Mouse (Mus musculus) thymus, adult 2 months (tissue): ENCODE data around the gene Tst. TPM values are rescaled to one million over a fixed set of nuclear protein-coding genes. Genes with fewer than 3 reads are reported as not detected.

Experiments used
- DNase-seq: peaks from one replicate; pipeline ENCODE4 v3.0.0; 2021
- H3K27ac ChIP-seq: fragments of 200-500 bp; 2 replicates; pipeline ENCODE4 v1.5.1; 2012; ENCODE audit warnings: low read length, control low read depth; ENCODE audit not compliant: control insufficient read depth, insufficient read depth
- H3K27me3 ChIP-seq: fragments of 200-500 bp; 2 replicates; pipeline ENCODE4 v1.6.1; 2012; ENCODE audit warnings: mild to moderate bottlenecking, low read length, moderate library complexity, mixed read lengths; ENCODE audit not compliant: control insufficient read depth, insufficient read depth
- H3K36me3 ChIP-seq: fragments of 200-500 bp; 2 replicates; pipeline ENCODE4 v1.6.1; 2012; ENCODE audit warnings: mild to moderate bottlenecking, low read length, moderate library complexity; ENCODE audit not compliant: control insufficient read depth, insufficient read depth
- H3K4me1 ChIP-seq: fragments of 200-500 bp; replicated peaks from 2 replicates; pipeline ENCODE4 v1.6.1; 2012; ENCODE audit warnings: low read length; ENCODE audit not compliant: control insufficient read depth, insufficient read depth
- H3K4me3 ChIP-seq: fragments of 200-500 bp; 2 replicates; pipeline ENCODE4 v1.5.1; 2012; ENCODE audit warnings: mild to moderate bottlenecking, low read length, control low read depth, moderate library complexity; ENCODE audit not compliant: control insufficient read depth, insufficient read depth
- CTCF ChIP-seq: fragments of 200-500 bp; IDR thresholded peaks from 2 replicates; pipeline ENCODE4 v1.5.1; 2012; ENCODE audit warnings: mild to moderate bottlenecking, control low read depth, low read length, moderate library complexity, borderline replicate concordance; ENCODE audit not compliant: control insufficient read depth, poor library complexity, insufficient read depth; ENCODE audit errors: extremely low read depth
- POLR2A ChIP-seq: fragments of 200-500 bp; IDR thresholded peaks from 2 replicates; pipeline ENCODE4 v1.6.1; 2012; ENCODE audit warnings: mild to moderate bottlenecking, low read length, control low read depth, moderate library complexity; ENCODE audit not compliant: control insufficient read depth, poor library complexity, insufficient read depth; ENCODE audit errors: extremely low read depth
- WGBS: fragments of 180-500 bp; shearing (Covaris S2); methylation state at CpG from one replicate; pipeline ENCODE4 v1.1.7; 2018; 5-methylcytosine and 5-hydroxymethylcytosine counted together
- polyA plus RNA-seq: library from polyadenylated mRNA; depleted of rRNA; stranded (reverse); fragments of >200 nt; gene quantifications from 2 replicates; pipeline ENCODE4 v1.2.3, GENCODE M21; 2012; rRNA removed

Gene Tst
- polyA plus RNA-seq, 1 experiment, result 58.0 TPM

GRCm38 (mm10) chr15:78351586-78352165, 54.0 kb downstream of the Tst start:
- no peak for DNase-seq
- Histone ChIP-seq H3K36me3 (no peaks in the 10 kb centered on the region), H3K27ac (no peak overlapping the region), H3K27me3 (no peaks in the 10 kb centered on the region), H3K4me1 (no peaks in the 10 kb centered on the region), H3K4me3 (no peak overlapping the region)
- TF ChIP-seq POLR2A (no peak), CTCF (no peak)
- 80% methylated on average over 3 of the region's 3 CpGs for WGBS

Other genes with a start within 250 kb of the Tst start
- 63.3 and 97.2 TPM in 2 replicates for gene Ift27, start 231.8 kb downstream of the Tst start, polyA plus RNA-seq
- gene Pvalb, start 199.5 kb downstream of the Tst start, polyA plus RNA-seq, result 0.37 and 0.71 TPM in 2 replicates
- 17.6 and 27.9 TPM in 2 replicates for gene Ncf4, start 161.1 kb downstream of the Tst start, polyA plus RNA-seq
- 17.2 and 19.9 TPM in 2 replicates for gene Csf2rb2, start 100.2 kb downstream of the Tst start, polyA plus RNA-seq
- 35.0 and 38.3 TPM in 2 replicates for gene Csf2rb, start 80.2 kb downstream of the Tst start, polyA plus RNA-seq
- gene Tex33, start 10.0 kb downstream of the Tst start, polyA plus RNA-seq, result 0.46 and 0.50 TPM in 2 replicates
- 188 and 195 TPM in 2 replicates for gene Mpst, start 509 bp upstream of the Tst start, polyA plus RNA-seq
- gene Kctd17, start 22.7 kb upstream of the Tst start, polyA plus RNA-seq, result 77.8 and 78.0 TPM in 2 replicates
- 0.39 and 1.5 TPM in 2 replicates for gene Tmprss6, start 62.7 kb upstream of the Tst start, polyA plus RNA-seq
- 49.7 and 53.7 TPM in 2 replicates for gene Il2rb, start 89.4 kb upstream of the Tst start, polyA plus RNA-seq
- gene C1qtnf6, start 125.5 kb upstream of the Tst start, polyA plus RNA-seq, result 12.5 and 13.5 TPM in 2 replicates
- gene Sstr3, start 138.8 kb upstream of the Tst start, polyA plus RNA-seq, result 1.6 and 2.2 TPM in 2 replicates
- gene Rac2, start 166.9 kb upstream of the Tst start, polyA plus RNA-seq, result 1,833 and 1,914 TPM in 2 replicates
- 81.1 and 83.6 TPM in 2 replicates for gene Cyth4, start 191.1 kb upstream of the Tst start, polyA plus RNA-seq